In the genomic region with DNA sequence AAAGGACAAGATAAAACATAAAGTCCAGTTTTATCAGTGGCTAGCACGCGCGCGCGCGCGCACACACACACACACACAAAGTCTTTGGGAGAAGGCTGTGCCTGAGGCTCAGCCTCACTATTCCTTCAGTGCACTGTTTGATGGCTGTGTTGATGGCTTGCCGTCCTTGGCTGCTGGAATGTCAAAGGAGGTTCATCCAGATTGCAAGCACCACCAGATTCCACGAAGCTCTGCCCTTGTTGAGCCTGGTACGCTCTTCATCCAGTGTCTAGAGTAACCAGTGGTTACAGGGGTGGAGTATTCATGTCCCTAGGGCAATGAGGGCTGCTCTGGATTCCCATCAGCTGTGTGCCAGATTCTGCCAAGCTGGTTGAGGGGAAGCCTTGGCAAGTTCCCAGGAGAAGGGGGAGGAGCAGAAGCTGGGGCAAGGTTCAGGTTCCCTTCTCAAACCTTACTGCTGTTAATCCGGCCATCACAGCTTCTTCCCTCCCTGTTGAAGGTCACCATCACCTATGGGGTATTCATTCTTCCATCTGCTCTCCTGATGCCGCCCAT, we compare ENCODE assay signal across 8 mouse cellular contexts. TPM values are rescaled to one million over a fixed set of nuclear protein-coding genes. Genes with fewer than 3 reads are reported as not detected.
DNase-seq lines count a peak whose midpoint lies in the region; ATAC-seq and TF ChIP-seq lines count a peak whose summit lies in the region.

No protein-coding gene starts in this region.

- peak overlapping the region; percentile 51 for H3K9ac ChIP-seq in hindbrain, embryonic 14.5 days

- no peaks in the 10 kb centered on the region for H3K27me3 ChIP-seq in hindbrain, embryonic 14.5 days (ENCODE audit: control insufficient read depth, insufficient read depth, low read length)
- H3K27me3 ChIP-seq in myocyte (ENCODE audit: control insufficient read depth, insufficient read depth, insufficient read length), result no peaks in the 10 kb centered on the region

- no peak for TF ChIP-seq CTCF in layer of hippocampus, adult 2 months (conservative IDR thresholded peaks at IDR 0.05)
- TF ChIP-seq CTCF in brain, embryonic 14.5 days (IDR thresholded peaks at IDR 0.05; ENCODE audit: borderline replicate concordance, extremely low read depth, insufficient read depth, insufficient read length), result no peak

- H3K79me2 ChIP-seq in myocyte (ENCODE audit: control insufficient read depth, insufficient read depth), result peaks cover 30% of the 10 kb centered on the region

- WGBS in hindbrain, embryonic 14.5 days, result 70% methylated on average over 12 of the region's 12 CpGs

- no peaks in the 10 kb centered on the region for H3K9me3 ChIP-seq in hindbrain, embryonic 14.5 days (ENCODE audit: control insufficient read depth, low read length)

- no peak overlapping the region for H3ac ChIP-seq in myocyte (ENCODE audit: control insufficient read depth, insufficient read length)

- H3K4me1 ChIP-seq in hindbrain, embryonic 14.5 days (replicated peaks; ENCODE audit: control insufficient read depth, insufficient read depth, low read length), result peaks cover 75% of the 10 kb centered on the region

- peaks cover 22% of the 10 kb centered on the region for H3K36me3 ChIP-seq in hindbrain, embryonic 14.5 days (replicated peaks; ENCODE audit: control insufficient read depth, insufficient read depth)
- no peaks in the 10 kb centered on the region for H3K36me3 ChIP-seq in myocyte (ENCODE audit: control insufficient read depth, insufficient read depth)

- H3K4me3 ChIP-seq in layer of hippocampus, adult 2 months, result no peak overlapping the region
- no peak overlapping the region for H3K4me3 ChIP-seq in hindbrain, embryonic 14.5 days (replicated peaks; ENCODE audit: low read length)
- no peak overlapping the region for H3K4me3 ChIP-seq in myocyte

- no peak for ATAC-seq in hindbrain, embryonic 14.5 days (ENCODE audit: low FRiP score)

- H3K4me2 ChIP-seq in hindbrain, embryonic 14.5 days (replicated peaks), result peak overlapping the region; percentile 38
- peak overlapping the region; percentile 12 for H3K4me2 ChIP-seq in myocyte (ENCODE audit: low read depth)

- no peak for DNase-seq in layer of hippocampus, adult 2 months (ENCODE audit: low spot score in 2 of 2)
- DNase-seq in layer of hippocampus, adult 9-10 months (ENCODE audit: low spot score), result no peak
- DNase-seq in brain, embryonic 14.5 days (ENCODE audit: low read depth), result peak; percentile 86
- peak; percentile 61 for DNase-seq in hindbrain, embryonic 14.5 days (ENCODE audit: low spot score)
- no peak for DNase-seq in right cerebral cortex, postnatal 36 days (ENCODE audit: low spot score in 2 of 2)
- no peak for DNase-seq in right cerebral cortex, adult 2 months (ENCODE audit: low spot score in 2 of 2)
- no peak for DNase-seq in thymus, adult 18-20 months

- TF ChIP-seq POLR2A in brain, embryonic 14.5 days (IDR thresholded peaks at IDR 0.05; ENCODE audit: borderline replicate concordance, extremely low read depth, insufficient read depth, insufficient read length, poor library complexity, severe bottlenecking), result no peak
- no peak for TF ChIP-seq POLR2A in myocyte (IDR thresholded peaks at IDR 0.05; ENCODE audit: insufficient read length, low read depth)

- H3K27ac ChIP-seq in layer of hippocampus, adult 2 months, result peak overlapping the region; percentile 93
- H3K27ac ChIP-seq in hindbrain, embryonic 14.5 days, result peak overlapping the region; percentile 86

TF ChIP-seq in myocyte, 11 proteins besides CTCF, POLR2A, EP300 and RAD21:
- TF ChIP-seq E2F4 (IDR thresholded peaks at IDR 0.05; ENCODE audit: insufficient read depth) (no peak), CEBPB (IDR thresholded peaks at IDR 0.05; ENCODE audit: insufficient read depth, poor library complexity, severe bottlenecking) (no peak), TCF12 (IDR thresholded peaks at IDR 0.05; ENCODE audit: insufficient read depth, poor library complexity, severe bottlenecking) (no peak), TCF3 (IDR thresholded peaks at IDR 0.05; ENCODE audit: insufficient read length, low read depth) (no peak), MAX (IDR thresholded peaks at IDR 0.05; ENCODE audit: low read depth) (no peak), MYOD1 (IDR thresholded peaks at IDR 0.05; ENCODE audit: control insufficient read depth in 1 of 3, insufficient read length in 2 of 3, low read depth in 2 of 3) (no peak), POLR2AphosphoS2 (IDR thresholded peaks at IDR 0.05; ENCODE audit: insufficient read length, low read depth) (no peak)

RNA-seq across cellular contexts. Expression of a gene that starts 40.2 kb away (rescaled TPM):
- 10 to 100 TPM; 64.2 to 70.8 TPM for total RNA-seq in layer of hippocampus, adult 2 months (2021)
- 71.9 and 78.9 TPM in 2 replicates for polyA plus RNA-seq in brain, embryonic 14.5 days (2012; rRNA removed)
- polyA plus RNA-seq in hindbrain, embryonic 14.5 days (2014; fragmentation: Nextera tagmentation; extraction: Ambion mirVana), result 37.3 and 40.3 TPM in 2 replicates
- polyA plus RNA-seq in myocyte (2012; fragmentation: generic; extraction: Trizol), result 192 TPM

Comparison
In these comparisons a context has a peak if more than half of its experiments do, and no peak if none do; other contexts are left out.
1. DNase-seq: peak in brain, embryonic 14.5 days (single experiment) and hindbrain, embryonic 14.5 days (single experiment); none in layer of hippocampus, adult 2 months (0 of 2), layer of hippocampus, adult 9-10 months (single experiment), right cerebral cortex, postnatal 36 days (0 of 2), right cerebral cortex, adult 2 months (0 of 2) and thymus, adult 18-20 months (0 of 2).